Mouse (Mus musculus) embryonic facial prominence, embryonic 14.5 days (tissue): ENCODE measurements at regions not wholly inside any gene's neighbourhood (a gene's known extent, or its start where the extent isn't known, plus 50 kb on each side); places are given as distances from the start of the nearest gene placed in this dataset.

Experiments used
- ATAC-seq: fragments of 200-750 bp; cut with Nextera tagmentation; 2 replicates; pipeline ENCODE4 v1.8.0; 2017; ENCODE audit warnings: low read depth, moderate number of reproducible peaks, moderate TSS enrichment
- DNase-seq: peaks from one replicate; pipeline ENCODE4 v3.0.0-alpha.2; 2015; ENCODE audit warnings: low spot score
- H3K27ac ChIP-seq: fragments of 300-500 bp; sonication (generic); replicated peaks from 2 replicates; pipeline ENCODE4 v1.5.1; 2014; ENCODE audit warnings: low read depth, mild to moderate bottlenecking, low read length, moderate library complexity
- H3K27me3 ChIP-seq: fragments of 300-500 bp; sonication (generic); replicated peaks from 2 replicates; pipeline ENCODE4 v1.6.1; 2014; ENCODE audit warnings: low read length; ENCODE audit not compliant: control insufficient read depth, insufficient read depth
- H3K36me3 ChIP-seq: fragments of 300-500 bp; sonication (generic); 2 replicates; pipeline ENCODE4 v1.6.1; 2014; ENCODE audit warnings: low read length, mixed read lengths; ENCODE audit not compliant: control insufficient read depth, insufficient read depth
- H3K4me1 ChIP-seq: fragments of 300-500 bp; sonication (generic); 2 replicates; pipeline ENCODE4 v1.6.1; 2014; ENCODE audit warnings: antibody characterized with exemption, low read length; ENCODE audit not compliant: control insufficient read depth, insufficient read depth
- H3K4me2 ChIP-seq: fragments of 300-500 bp; sonication (generic); 2 replicates; pipeline ENCODE4 v1.6.1; 2014; ENCODE audit warnings: low read depth, mild to moderate bottlenecking, low read length, moderate library complexity, mixed read lengths
- H3K4me3 ChIP-seq: fragments of 300-500 bp; sonication (generic); 2 replicates; pipeline ENCODE4 v1.5.1; 2014; ENCODE audit warnings: low read depth, mild to moderate bottlenecking, low read length
- H3K9ac ChIP-seq: fragments of 300-500 bp; sonication (generic); 2 replicates; pipeline ENCODE4 v1.6.1; 2014; ENCODE audit warnings: low read depth, mild to moderate bottlenecking, low read length, moderate library complexity, mixed read lengths
- H3K9me3 ChIP-seq: fragments of 300-500 bp; sonication (generic); 2 replicates; pipeline ENCODE4 v1.6.1; 2016; ENCODE audit warnings: low read length; ENCODE audit not compliant: control insufficient read depth
- WGBS: fragments of 180-500 bp; shearing (Covaris S2); extraction: QIAGEN DNeasy Blood & Tissue Kit; methylation state at CpG from one replicate; pipeline ENCODE4 v1.1.7; 2014; 5-methylcytosine and 5-hydroxymethylcytosine counted together

DNA sequence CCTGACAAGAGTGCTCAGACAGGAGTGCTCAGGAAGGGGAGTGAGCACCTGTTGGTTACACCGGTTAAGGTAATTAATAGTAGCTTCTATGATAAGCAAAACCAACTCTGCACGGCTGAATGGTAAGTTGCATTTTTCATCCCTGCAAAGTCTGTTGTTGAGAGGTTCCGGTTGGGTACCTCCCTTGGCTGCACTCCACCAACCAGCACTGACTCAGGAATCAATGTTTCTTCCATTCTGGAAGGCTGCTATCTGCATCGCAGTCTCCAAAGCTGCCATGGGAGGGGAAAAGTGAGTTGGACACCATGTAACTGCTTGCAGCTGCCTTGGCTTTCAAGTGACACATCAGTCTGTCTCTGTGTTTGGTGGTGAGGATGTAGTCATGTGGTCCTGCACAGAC lies 93.0 kb upstream of the Cacna2d3 start:
- H3K9ac ChIP-seq = no peak overlapping the region
- no peaks in the 10 kb centered on the region for H3K36me3 ChIP-seq
- H3K4me3 ChIP-seq = no peak overlapping the region
- no peaks in the 10 kb centered on the region for H3K9me3 ChIP-seq
- ATAC-seq (no peak), DNase-seq (peak; percentile 41)
- no peak overlapping the region for H3K27ac ChIP-seq
- no peak overlapping the region for H3K4me2 ChIP-seq
- 66% methylated on average over 4 of the region's 4 CpGs for WGBS
- no peaks in the 10 kb centered on the region for H3K4me1 ChIP-seq
- H3K27me3 ChIP-seq = no peaks in the 10 kb centered on the region

- Histone ChIP-seq H3K4me2 (no peak overlapping the region), H3K27me3 (no peaks in the 10 kb centered on the region), H3K4me3 (no peak overlapping the region), H3K27ac (no peak overlapping the region), H3K9me3 (no peaks in the 10 kb centered on the region), H3K9ac (no peak overlapping the region), H3K4me1 (no peaks in the 10 kb centered on the region), H3K36me3 (no peaks in the 10 kb centered on the region)
- no peak for DNase-seq
- no peak for ATAC-seq
- WGBS = 82% methylated on average over 4 of the region's 4 CpGs
Measured at GRCm38 (mm10) chr14:29817548-29817947, 95.9 kb upstream of the Cacna2d3 start.

- Histone ChIP-seq H3K27ac (no peak overlapping the region), H3K4me1 (no peaks in the 10 kb centered on the region), H3K4me3 (no peak overlapping the region), H3K4me2 (no peak overlapping the region), H3K36me3 (no peaks in the 10 kb centered on the region), H3K9me3 (no peaks in the 10 kb centered on the region), H3K9ac (no peak overlapping the region), H3K27me3 (no peaks in the 10 kb centered on the region)
- 84% methylated on average over 7 of the region's 7 CpGs for WGBS
- ATAC-seq (no peak), DNase-seq (no peak)
Measured at GRCm38 (mm10) chr14:29818251-29818650, 96.6 kb upstream of the Cacna2d3 start.

GRCm38 (mm10) chr14:29818751-29819150 lies 97.1 kb upstream of the Cacna2d3 start:
- H3K4me2 ChIP-seq = no peak overlapping the region
- no peaks in the 10 kb centered on the region for H3K27me3 ChIP-seq
- no peak overlapping the region for H3K27ac ChIP-seq
- H3K4me1 ChIP-seq = no peaks in the 10 kb centered on the region
- no peaks in the 10 kb centered on the region for H3K36me3 ChIP-seq
- ATAC-seq (no peak), DNase-seq (no peak)
- 85% methylated on average over 2 of the region's 2 CpGs for WGBS
- no peak overlapping the region for H3K4me3 ChIP-seq
- no peak overlapping the region for H3K9ac ChIP-seq
- H3K9me3 ChIP-seq = no peaks in the 10 kb centered on the region

DNA sequence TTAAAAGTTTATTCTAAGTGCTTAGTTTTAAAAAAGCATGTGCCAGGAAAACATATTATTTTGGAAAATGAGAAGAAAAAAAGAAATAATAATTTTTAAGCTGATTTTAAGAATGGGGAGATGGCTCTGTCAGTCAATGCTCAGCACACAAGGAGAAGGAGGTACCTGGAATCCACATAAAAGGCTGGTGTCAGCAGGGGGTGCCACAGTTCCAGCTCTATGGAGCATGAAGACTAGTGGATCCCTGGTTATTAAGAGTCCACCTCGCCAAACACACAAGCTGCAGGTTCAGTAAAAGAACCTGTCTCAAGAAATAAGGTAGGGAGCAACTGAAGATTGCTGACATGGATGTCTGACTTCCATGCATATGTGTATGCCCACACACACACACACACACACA lies 115.4 kb upstream of the Cacna2d3 start:
- Histone ChIP-seq H3K4me2 (no peak overlapping the region), H3K27ac (no peak overlapping the region), H3K4me1 (no peaks in the 10 kb centered on the region), H3K9ac (no peak overlapping the region), H3K36me3 (no peaks in the 10 kb centered on the region), H3K9me3 (no peaks in the 10 kb centered on the region), H3K4me3 (no peak overlapping the region), H3K27me3 (no peaks in the 10 kb centered on the region)
- WGBS = 46% methylated on average over 1 of the region's 1 CpGs
- ATAC-seq (no peak), DNase-seq (no peak)

- Histone ChIP-seq H3K4me3 (no peak overlapping the region), H3K9me3 (no peaks in the 10 kb centered on the region), H3K36me3 (no peaks in the 10 kb centered on the region), H3K4me1 (no peaks in the 10 kb centered on the region), H3K9ac (no peak overlapping the region), H3K4me2 (no peak overlapping the region), H3K27ac (no peak overlapping the region), H3K27me3 (no peaks in the 10 kb centered on the region)
- no peak for DNase-seq
- ATAC-seq = no peak
- 94% methylated on average over 3 of the region's 3 CpGs for WGBS
Measured at GRCm38 (mm10) chr14:29839576-29839975, 117.9 kb upstream of the Cacna2d3 start.

GRCm38 (mm10) chr14:29841361-29842117 lies 119.9 kb upstream of the Cacna2d3 start:
- H3K36me3 ChIP-seq = no peaks in the 10 kb centered on the region
- H3K4me1 ChIP-seq = no peaks in the 10 kb centered on the region
- DNase-seq (no peak), ATAC-seq (no peak)
- no peak overlapping the region for H3K4me3 ChIP-seq
- H3K4me2 ChIP-seq = no peak overlapping the region
- no peak overlapping the region for H3K9ac ChIP-seq
- H3K27ac ChIP-seq = no peak overlapping the region
- WGBS = 82% methylated on average over 7 of the region's 7 CpGs
- no peaks in the 10 kb centered on the region for H3K9me3 ChIP-seq
- H3K27me3 ChIP-seq = no peaks in the 10 kb centered on the region

DNA sequence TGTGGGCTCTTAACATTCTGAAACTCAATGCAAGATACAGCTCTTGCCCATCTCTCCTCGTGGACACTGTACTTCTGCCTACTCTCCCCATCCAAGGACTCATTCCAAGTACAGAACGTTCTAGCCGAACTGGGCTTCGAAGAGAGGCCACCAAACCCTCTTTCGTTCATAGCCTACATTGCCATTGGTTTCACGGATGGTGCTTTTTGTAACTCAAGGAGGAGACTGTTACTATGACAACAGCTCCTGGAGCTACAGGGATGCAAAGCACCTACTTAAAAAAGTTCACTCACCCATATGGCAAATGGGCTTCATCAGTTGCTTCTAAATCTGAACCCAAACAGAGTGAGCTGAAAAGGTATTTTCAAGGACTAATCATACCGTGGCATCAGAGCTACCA lies 120.4 kb upstream of the Selenok start:
- no peaks in the 10 kb centered on the region for H3K4me1 ChIP-seq
- ATAC-seq = no peak
- H3K27me3 ChIP-seq = no peaks in the 10 kb centered on the region
- DNase-seq = no peak
- H3K4me2 ChIP-seq = no peak overlapping the region
- H3K36me3 ChIP-seq = no peaks in the 10 kb centered on the region
- WGBS = 88% methylated on average over 7 of the region's 7 CpGs
- no peaks in the 10 kb centered on the region for H3K9me3 ChIP-seq
- no peak overlapping the region for H3K9ac ChIP-seq
- no peak overlapping the region for H3K27ac ChIP-seq
- no peak overlapping the region for H3K4me3 ChIP-seq

- WGBS = 79% methylated on average over 5 of the region's 5 CpGs
Measured at GRCm38 (mm10) chr14:29851286-29851685, 116.8 kb upstream of the Selenok start.

More at GRCm38 (mm10) chr14:29851286-29851685, 116.8 kb upstream of the Selenok start:
- H3K36me3 ChIP-seq = no peaks in the 10 kb centered on the region
- no peak overlapping the region for H3K4me3 ChIP-seq
- no peak overlapping the region for H3K9ac ChIP-seq
- H3K4me2 ChIP-seq = no peak overlapping the region
- DNase-seq (no peak), ATAC-seq (no peak)
- no peak overlapping the region for H3K27ac ChIP-seq
- H3K4me1 ChIP-seq = no peaks in the 10 kb centered on the region
- no peaks in the 10 kb centered on the region for H3K27me3 ChIP-seq
- H3K9me3 ChIP-seq = no peaks in the 10 kb centered on the region
